In the genomic region with DNA sequence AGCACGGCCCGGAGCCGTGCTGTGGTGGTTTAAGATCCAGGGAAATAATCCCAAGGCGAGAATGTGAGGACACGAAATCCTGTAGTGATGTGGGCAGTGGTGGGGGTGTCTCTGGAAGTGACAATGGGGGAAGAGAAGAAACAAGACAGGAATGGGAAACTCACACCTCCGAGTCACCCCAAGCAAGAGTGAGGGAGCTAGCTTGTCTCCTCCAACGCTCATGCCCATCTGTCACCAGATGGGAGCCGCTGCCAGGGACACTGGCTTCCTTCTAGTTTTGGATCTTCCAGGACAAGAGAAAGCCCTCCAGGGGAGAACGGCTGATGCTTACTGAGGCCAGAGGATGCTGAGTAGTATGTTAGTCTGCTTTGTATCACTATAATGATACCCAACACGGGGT, we compare ENCODE assay signal across 12 mouse cellular contexts.
DNase-seq lines count a peak whose midpoint lies in the region.
"Had no signal": no experiment of that assay in that cellular context is flagged by ENCODE, and none has a peak within 500 bp of the region (broad histone marks: within the 10 kb centered on the region; RNA-seq: fewer than 3 reads in every experiment).

No protein-coding gene starts in this region.

- DNase-seq in left cerebral cortex, adult 11 months (ENCODE audit: low spot score), result peak; percentile 46
- DNase-seq in left cerebral cortex, postnatal 10 days (ENCODE audit: extremely low spot score in 1 of 2, low spot score in 2 of 2), result no peak
- DNase-seq in cerebellum, adult 9-11 months, result peak; percentile 67
- peak; percentile 65 to 69 for DNase-seq in frontal cortex, postnatal 36 days (ENCODE audit: low spot score in 2 of 2)
- DNase-seq in right cerebral cortex, postnatal 36 days (ENCODE audit: low spot score in 2 of 2), result peak; percentile 60 to 85
- DNase-seq in thymus, postnatal 0 days (ENCODE audit: low spot score), result no peak
- DNase-seq in layer of hippocampus, adult 8-10 months (ENCODE audit: low spot score in 2 of 2), result no peak
- DNase-seq: adrenal gland, adult 2 months; forebrain, postnatal 0 days; gastrocnemius, postnatal 25 days; heart, postnatal 36 days; lung, postnatal 4 days had no signal

- intact Hi-C loops in left cerebral cortex, postnatal 10 days (cut with DNase I), result no loop called here

Comparison
In these comparisons a context has a peak if more than half of its experiments do, and no peak if none do; other contexts are left out.
1. DNase-seq: peak in left cerebral cortex, adult 11 months (single experiment), cerebellum, adult 9-11 months (single experiment), frontal cortex, postnatal 36 days (2 of 2) and right cerebral cortex, postnatal 36 days (2 of 2); none in left cerebral cortex, postnatal 10 days (0 of 2), thymus, postnatal 0 days (single experiment) and layer of hippocampus, adult 8-10 months (0 of 2).